Mouse (Mus musculus): ENCODE measurements around the gene Emd. TPM values are rescaled to one million over a fixed set of nuclear protein-coding genes. Genes with fewer than 3 reads are reported as not detected.

The Emd gene
- polyA plus RNA-seq, 1 experiment from 2014 or later = 20.2 TPM

DNA sequence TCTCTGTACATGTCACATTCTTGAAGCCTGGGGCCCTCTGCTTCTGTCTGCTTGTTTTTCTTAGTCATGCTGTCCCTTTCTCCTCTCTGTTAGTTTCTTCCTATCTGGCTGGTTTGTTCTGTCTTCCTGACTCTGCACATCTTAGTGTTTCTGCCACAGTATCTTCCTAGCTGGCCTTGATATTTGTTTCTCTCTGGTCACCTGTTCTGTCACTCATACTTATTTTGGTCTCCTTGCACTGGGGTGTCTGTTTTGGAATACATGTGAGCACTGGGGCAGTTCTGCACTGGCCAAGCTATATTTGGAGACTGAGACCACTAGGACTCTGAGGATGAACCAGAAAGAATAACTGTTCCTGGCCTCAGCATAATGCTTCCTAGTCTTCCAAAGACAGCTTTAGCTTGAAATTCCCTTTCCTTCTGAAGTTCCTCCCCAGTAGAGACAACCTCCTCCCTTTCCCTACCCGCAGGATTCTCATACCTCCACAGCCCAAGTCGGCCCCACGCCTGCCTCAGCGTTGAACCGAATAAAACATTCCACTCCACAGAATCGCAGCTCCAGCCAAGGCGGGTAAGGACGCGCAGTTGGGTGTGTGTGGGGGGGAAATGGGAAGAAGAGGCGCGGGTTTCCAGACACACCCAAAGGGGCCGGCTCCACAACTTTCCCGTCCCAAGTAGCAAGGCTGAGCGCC is 26.7 kb downstream of the Emd start:
- TF ChIP-seq CTCF (IDR thresholded peaks at IDR 0.05; ENCODE audit: low read depth) = no peak
- peak overlapping the region; percentile 88 for H3K27ac ChIP-seq
- no peaks in the 10 kb centered on the region for H3K4me1 ChIP-seq (replicated peaks; ENCODE audit: insufficient read depth, low read length)
- H3K4me3 ChIP-seq (replicated peaks; ENCODE audit: low read depth, low read length) = peak overlapping the region; percentile 57
- no peaks in the 10 kb centered on the region for H3K9me3 ChIP-seq (replicated peaks; ENCODE audit: low read length)
- DNase-seq (ENCODE audit: low spot score) = no peak
- H3K9ac ChIP-seq (ENCODE audit: low read depth, low read length) = 0 out of 2 replicates have a peak overlapping the region, but pooled peaks have one; percentile 47
- no peaks in the 10 kb centered on the region for H3K27me3 ChIP-seq (ENCODE audit: insufficient read depth, low read length)
- H3K36me3 ChIP-seq (ENCODE audit: insufficient read depth, low read length) = no peaks in the 10 kb centered on the region
- WGBS = 22% methylated on average over 14 of the region's 14 CpGs
- H3K4me2 ChIP-seq (ENCODE audit: low read length) = peak overlapping the region; percentile 77
- ATAC-seq (replicated peaks; ENCODE audit: low FRiP score, low read depth) = no peak

DNA sequence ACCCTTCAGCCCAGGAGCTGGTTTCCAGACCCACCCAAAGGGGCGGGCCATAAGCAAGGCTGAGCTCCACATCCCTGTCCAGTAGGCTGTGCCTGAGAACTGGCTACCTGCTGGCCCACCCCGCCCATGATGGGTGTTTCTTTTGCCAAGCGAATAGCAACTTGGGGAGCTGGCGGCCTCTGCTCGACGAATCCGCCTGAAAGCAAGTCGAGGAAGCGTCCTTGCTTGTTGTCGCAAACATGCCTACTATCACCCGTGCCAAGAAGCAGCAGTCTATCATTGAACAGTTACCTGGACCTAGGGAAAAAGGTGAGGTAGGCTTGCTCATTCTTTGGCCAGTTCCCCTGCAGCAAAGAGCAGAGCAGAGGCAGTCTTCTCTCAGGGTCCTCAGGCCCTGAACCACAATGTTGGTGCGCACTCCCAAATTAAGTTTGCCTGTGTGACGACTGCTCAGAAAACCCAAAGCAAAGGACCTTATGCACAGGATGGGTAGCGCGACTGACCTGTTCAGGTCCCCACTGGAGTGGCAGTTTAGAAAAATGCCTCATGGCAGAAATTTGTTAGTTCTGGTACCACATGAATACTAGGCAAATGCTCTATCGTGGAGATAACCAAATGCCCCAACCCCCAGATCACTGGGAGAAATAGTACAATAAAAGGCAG is 27.4 kb downstream of the Emd start, which contains the start of the genes Taz and Dnase1l1:
Gene Taz (plus strand): TSS at position 181 of the 663 bp plus-strand sequence.
Gene Dnase1l1 (minus strand): TSS at position 606 of the 663 bp plus-strand sequence.
- 27% methylated on average over 16 of the region's 16 CpGs for WGBS
- no peaks in the 10 kb centered on the region for H3K4me1 ChIP-seq (replicated peaks; ENCODE audit: insufficient read depth, low read length)
- ATAC-seq (replicated peaks; ENCODE audit: low FRiP score, low read depth) (peak; percentile 90), DNase-seq (ENCODE audit: low spot score) (peak; percentile 87)
- peak within 1 kb of the TSS; percentile 77 for H3K4me2 ChIP-seq (ENCODE audit: low read length)
- peak; percentile 25; the same call in 1 of the 2 replicates for TF ChIP-seq CTCF (IDR thresholded peaks at IDR 0.05; ENCODE audit: low read depth)
- H3K27me3 ChIP-seq (ENCODE audit: insufficient read depth, low read length) = no peaks in the 10 kb centered on the region
- peak within 1 kb of the TSS; percentile 76 for H3K9ac ChIP-seq (ENCODE audit: low read depth, low read length)
- H3K9me3 ChIP-seq (replicated peaks; ENCODE audit: low read length) = no peaks in the 10 kb centered on the region
- peak within 1 kb of the TSS; percentile 57 for H3K4me3 ChIP-seq (replicated peaks; ENCODE audit: low read depth, low read length)
- peak within 1 kb of the TSS; percentile 88 for H3K27ac ChIP-seq
- H3K36me3 ChIP-seq (ENCODE audit: insufficient read depth, low read length) = no peaks in the 10 kb centered on the region

DNA sequence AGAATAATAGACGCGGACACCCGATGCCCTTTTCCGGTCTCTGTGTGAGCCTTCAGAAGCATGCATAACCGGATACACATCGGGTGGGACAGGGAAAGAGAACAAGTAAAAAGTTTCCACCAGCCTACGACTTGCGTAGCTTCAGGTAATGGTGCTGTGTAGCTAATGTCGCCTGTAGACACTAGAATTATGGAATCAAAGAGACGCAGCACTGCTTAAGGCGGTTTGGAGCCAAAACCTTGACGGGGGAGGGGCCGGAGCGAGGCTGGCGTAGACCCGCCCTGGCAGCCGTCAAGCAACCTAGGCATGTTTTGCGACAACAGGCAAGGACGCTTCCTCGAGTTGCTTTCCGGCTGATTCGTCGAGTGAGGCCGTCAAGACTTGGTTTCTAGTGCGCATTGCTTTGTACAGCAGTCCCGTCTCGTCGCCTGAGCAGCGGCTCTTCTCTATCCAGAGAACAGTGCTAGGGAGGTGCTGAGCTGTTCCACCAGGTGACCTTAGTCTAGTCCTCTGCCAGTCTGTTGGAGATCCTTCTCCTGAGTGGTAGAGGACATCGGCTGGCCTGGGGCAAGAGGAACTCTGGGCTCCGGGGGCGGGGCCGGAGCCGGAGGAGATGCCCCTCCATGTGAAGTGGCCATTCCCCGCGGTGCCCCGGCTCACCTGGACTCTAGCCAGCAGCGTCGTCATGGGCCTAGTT is 28.1 kb downstream of the Emd start:
- Histone ChIP-seq H3K4me1 (replicated peaks; ENCODE audit: insufficient read depth, low read length) (no peaks in the 10 kb centered on the region), H3K27me3 (ENCODE audit: insufficient read depth, low read length) (no peaks in the 10 kb centered on the region), H3K9me3 (replicated peaks; ENCODE audit: low read length) (no peaks in the 10 kb centered on the region), H3K27ac (peak overlapping the region; percentile 88), H3K4me2 (ENCODE audit: low read length) (peak overlapping the region; percentile 77), H3K36me3 (ENCODE audit: insufficient read depth, low read length) (no peaks in the 10 kb centered on the region), H3K9ac (ENCODE audit: low read depth, low read length) (peak overlapping the region; percentile 76), H3K4me3 (replicated peaks; ENCODE audit: low read depth, low read length) (peak overlapping the region; percentile 57)
- no peak for TF ChIP-seq CTCF (IDR thresholded peaks at IDR 0.05; ENCODE audit: low read depth)
- 29% methylated on average over 39 of the region's 39 CpGs for whole genome bisulfite sequencing
- peak; percentile 88 for DNase-seq (ENCODE audit: low spot score)
- ATAC-seq (replicated peaks; ENCODE audit: low FRiP score, low read depth) = peak; percentile 76

DNA sequence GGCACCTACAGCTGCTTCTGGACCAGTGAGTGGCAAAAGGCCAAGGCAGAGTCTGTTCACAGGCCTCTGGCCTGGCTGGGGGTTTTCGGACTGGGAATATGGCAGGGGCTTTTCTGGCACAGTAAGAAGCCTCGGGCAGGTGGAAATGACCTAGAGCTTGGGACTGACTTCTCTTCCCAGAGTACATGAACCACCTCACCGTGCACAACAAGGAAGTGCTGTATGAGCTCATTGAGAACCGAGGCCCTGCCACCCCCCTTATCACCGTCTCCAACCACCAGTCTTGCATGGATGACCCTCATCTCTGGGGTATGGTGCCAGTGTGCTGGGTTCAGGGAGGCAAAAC is 28.6 kb downstream of the Emd start:
- ATAC-seq (replicated peaks; ENCODE audit: low FRiP score, low read depth) (no peak; the same call in 1 of the 2 replicates), DNase-seq (ENCODE audit: low spot score) (no peak)
- Histone ChIP-seq H3K9ac (ENCODE audit: low read depth, low read length) (peak overlapping the region; percentile 76), H3K4me2 (ENCODE audit: low read length) (peak overlapping the region; percentile 77), H3K4me1 (replicated peaks; ENCODE audit: insufficient read depth, low read length) (no peaks in the 10 kb centered on the region), H3K4me3 (replicated peaks; ENCODE audit: low read depth, low read length) (peak overlapping the region; percentile 57), H3K9me3 (replicated peaks; ENCODE audit: low read length) (no peaks in the 10 kb centered on the region), H3K27ac (peak overlapping the region; percentile 88), H3K36me3 (ENCODE audit: insufficient read depth, low read length) (no peaks in the 10 kb centered on the region), H3K27me3 (ENCODE audit: insufficient read depth, low read length) (no peaks in the 10 kb centered on the region)
- TF ChIP-seq CTCF (IDR thresholded peaks at IDR 0.05; ENCODE audit: low read depth) = no peak
- 48% methylated on average over 5 of the region's 5 CpGs for WGBS

DNA sequence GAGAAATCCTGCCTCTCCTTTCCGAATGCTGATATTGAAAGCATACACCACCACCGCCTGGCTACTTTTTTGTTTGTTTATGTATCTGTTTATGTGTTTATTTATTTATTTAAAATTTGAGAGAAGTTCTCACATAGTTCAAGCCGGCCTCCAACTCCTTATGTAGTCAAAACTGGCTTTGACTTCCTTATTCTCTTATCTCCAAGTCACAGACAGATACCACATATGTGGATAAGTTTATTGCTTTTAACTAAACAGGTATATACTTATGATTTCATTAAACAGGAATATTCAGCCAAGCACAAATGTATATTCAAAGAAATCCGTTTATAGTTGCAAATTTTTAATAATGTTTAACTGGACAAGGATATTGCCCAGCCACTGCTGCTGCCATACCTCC is 38.9 kb downstream of the Emd start:
- H3K4me1 ChIP-seq (replicated peaks; ENCODE audit: insufficient read depth, low read length) = no peaks in the 10 kb centered on the region
- H3K4me2 ChIP-seq (ENCODE audit: low read length) = no peak overlapping the region
- no peaks in the 10 kb centered on the region for H3K27me3 ChIP-seq (ENCODE audit: insufficient read depth, low read length)
- no peaks in the 10 kb centered on the region for H3K9me3 ChIP-seq (replicated peaks; ENCODE audit: low read length)
- no peaks in the 10 kb centered on the region for H3K36me3 ChIP-seq (ENCODE audit: insufficient read depth, low read length)
- WGBS = 78% methylated on average over 4 of the region's 4 CpGs
- ATAC-seq (replicated peaks; ENCODE audit: low FRiP score, low read depth) (no peak), DNase-seq (ENCODE audit: low spot score) (no peak)
- H3K4me3 ChIP-seq (replicated peaks; ENCODE audit: low read depth, low read length) = no peak overlapping the region
- H3K27ac ChIP-seq = no peak overlapping the region
- TF ChIP-seq CTCF (IDR thresholded peaks at IDR 0.05; ENCODE audit: low read depth) = no peak
- H3K9ac ChIP-seq (ENCODE audit: low read depth, low read length) = no peak overlapping the region

All from kidney, postnatal 0 days (tissue).